Comparison of ENCODE assay signal across 7 mouse cellular contexts in genomic region chr8:116927880-116928279, GRCm38 (mm10). TPM values are rescaled to one million over a fixed set of nuclear protein-coding genes. Genes with fewer than 3 reads are reported as not detected.
DNase-seq lines count a peak whose midpoint lies in the region; ATAC-seq and TF ChIP-seq lines count a peak whose summit lies in the region.

No protein-coding gene starts in this region.

- no peaks in the 10 kb centered on the region for H3K36me3 ChIP-seq in lung, postnatal 0 days (ENCODE audit: insufficient read depth, low read length)
- H3K36me3 ChIP-seq in thymus, adult 2 months (ENCODE audit: control insufficient read depth, insufficient read depth, low read length) = peaks cover 8% of the 10 kb centered on the region; the same call in 1 of the 2 replicates

- TF ChIP-seq POLR2A in embryonic fibroblast, embryonic 13.5 days (IDR thresholded peaks at IDR 0.05; ENCODE audit: low read depth, low read length) = no peak
- TF ChIP-seq POLR2A in thymus, adult 2 months (IDR thresholded peaks at IDR 0.05; ENCODE audit: control insufficient read depth, extremely low read depth, insufficient read depth, low read length, poor library complexity) = no peak

- no peaks in the 10 kb centered on the region for H3K27me3 ChIP-seq in Patski
- H3K27me3 ChIP-seq in lung, postnatal 0 days (replicated peaks; ENCODE audit: insufficient read depth, low read length) = no peaks in the 10 kb centered on the region
- no peaks in the 10 kb centered on the region for H3K27me3 ChIP-seq in thymus, adult 2 months (ENCODE audit: control insufficient read depth, insufficient read depth, low read length)

- no peaks in the 10 kb centered on the region for H3K4me1 ChIP-seq in embryonic fibroblast, embryonic 13.5 days (ENCODE audit: control insufficient read depth, insufficient read depth, low read length)
- H3K4me1 ChIP-seq in lung, postnatal 0 days (ENCODE audit: insufficient read depth, low read depth, low read length) = no peaks in the 10 kb centered on the region
- peaks cover 11% of the 10 kb centered on the region for H3K4me1 ChIP-seq in thymus, adult 2 months (replicated peaks; ENCODE audit: control insufficient read depth, insufficient read depth, low read length)

- DNase-seq in layer of hippocampus, adult 2 months (ENCODE audit: low spot score in 2 of 2) = no peak
- no peak for DNase-seq in layer of hippocampus, postnatal 10 days (ENCODE audit: low spot score in 2 of 2)
- DNase-seq in Patski (ENCODE audit: low read depth, low spot score) = no peak
- peak; percentile 37 for DNase-seq in lung, postnatal 0 days (ENCODE audit: low spot score)
- peak; percentile 73 for DNase-seq in thymus, adult 2 months
- DNase-seq in heart, adult 18-20 months = no peak

- in situ Hi-C loops in Patski (cut with MboI; ENCODE audit: low pct_unique_long_range_greater_than_20kb) = loop anchor here (10.0 kb wide), 1 partner anchor 547 kb away; no protein-coding TSS in a partner anchor

- no peak overlapping the region for H3K4me3 ChIP-seq in layer of hippocampus, adult 2 months
- no peak overlapping the region for H3K4me3 ChIP-seq in embryonic fibroblast, embryonic 13.5 days (ENCODE audit: insufficient read depth, low read length)
- no peak overlapping the region for H3K4me3 ChIP-seq in lung, postnatal 0 days (ENCODE audit: low read depth, low read length)
- no peak overlapping the region for H3K4me3 ChIP-seq in thymus, adult 2 months (ENCODE audit: control insufficient read depth, insufficient read depth, low read length)

- no peak overlapping the region for H3K27ac ChIP-seq in layer of hippocampus, adult 2 months
- H3K27ac ChIP-seq in embryonic fibroblast, embryonic 13.5 days (ENCODE audit: insufficient read depth, low read length) = no peak overlapping the region
- H3K27ac ChIP-seq in lung, postnatal 0 days (ENCODE audit: low read length) = no peak overlapping the region
- no peak overlapping the region for H3K27ac ChIP-seq in thymus, adult 2 months (ENCODE audit: control insufficient read depth, insufficient read depth, low read length)

- no peaks in the 10 kb centered on the region for H3K9me3 ChIP-seq in lung, postnatal 0 days (ENCODE audit: low read length)

- POLR2A ChIA-PET in Patski (lab: Charles Lee) = no interaction called here

- no peak for TF ChIP-seq EP300 in lung, postnatal 0 days (IDR thresholded peaks at IDR 0.05)

- H3K4me2 ChIP-seq in lung, postnatal 0 days (replicated peaks; ENCODE audit: low read depth, low read length) = no peak overlapping the region

- ATAC-seq in Patski = peak; percentile 51
- peak; percentile 47 for ATAC-seq in lung, postnatal 0 days

- CTCF ChIA-PET in Patski (lab: Charles Lee) = interaction anchor here (0.9 to 1.9 kb wide), 2 partner anchors 8 to 15 kb away, joined by 3 to 6 read pairs; no protein-coding TSS in a partner anchor

- H3K9ac ChIP-seq in lung, postnatal 0 days (replicated peaks; ENCODE audit: low read depth) = no peak overlapping the region

- TF ChIP-seq CTCF in layer of hippocampus, adult 2 months (conservative IDR thresholded peaks at IDR 0.05) = peak; percentile 66
- no peak for TF ChIP-seq CTCF in Patski (IDR thresholded peaks at IDR 0.05)
- peak; percentile 60; the same call in 1 of the 2 replicates for TF ChIP-seq CTCF in embryonic fibroblast, embryonic 13.5 days (IDR thresholded peaks at IDR 0.05; ENCODE audit: borderline replicate concordance, insufficient read depth, low read length)
- peak; percentile 81 for TF ChIP-seq CTCF in lung, postnatal 0 days (IDR thresholded peaks at IDR 0.05)
- TF ChIP-seq CTCF in thymus, adult 2 months (IDR thresholded peaks at IDR 0.05; ENCODE audit: borderline replicate concordance, control insufficient read depth, extremely low read depth, insufficient read depth, low read length, poor library complexity) = peak; percentile 91

- 81% methylated on average over 9 of the region's 9 CpGs for WGBS in lung, postnatal 0 days
- 91% methylated on average over 9 of the region's 9 CpGs for WGBS in thymus, adult 2 months

RNA-seq across cellular contexts. Expression of gene Cenpn, which starts 6.3 kb away (rescaled TPM):
- total RNA-seq in layer of hippocampus, adult 2 months (2021) = 1 to 10 TPM; 1.5 to 1.7 TPM
- 1 to 10 TPM; 2.3 to 2.6 TPM for total RNA-seq in layer of hippocampus, postnatal 10 days (2021)
- 17.3 TPM for polyA plus RNA-seq in Patski (2021)
- polyA plus RNA-seq in embryonic fibroblast, embryonic 13.5 days (2011; ENCODE audit: insufficient read length, low read depth, missing spikeins) = 17.4 and 22.7 TPM in 2 replicates
- 2.7 and 3.7 TPM in 2 replicates for polyA plus RNA-seq in lung, postnatal 0 days (2015; fragmentation: Nextera tagmentation; extraction: Ambion mirVana)
- 20.5 and 22.7 TPM in 2 replicates for polyA plus RNA-seq in thymus, adult 2 months (2012; rRNA removed)
- under 1 TPM; 0.25 to 0.69 TPM for total RNA-seq in heart, adult 18-20 months (2021)

RNA-seq across cellular contexts. Expression of gene Cmc2, which starts 6.6 kb away (rescaled TPM):
- 10 to 100 TPM; 11.9 to 13.5 TPM for total RNA-seq in layer of hippocampus, adult 2 months (2021)
- total RNA-seq in layer of hippocampus, postnatal 10 days (2021) = 10 to 100 TPM; 11.8 to 12.5 TPM
- polyA plus RNA-seq in Patski (2021) = 42.4 TPM
- polyA plus RNA-seq in embryonic fibroblast, embryonic 13.5 days (2011; ENCODE audit: insufficient read length, low read depth, missing spikeins) = 14.4 and 23.8 TPM in 2 replicates
- 28.6 and 36.6 TPM in 2 replicates for polyA plus RNA-seq in lung, postnatal 0 days (2015; fragmentation: Nextera tagmentation; extraction: Ambion mirVana)
- 16.2 and 18.9 TPM in 2 replicates for polyA plus RNA-seq in thymus, adult 2 months (2012; rRNA removed)
- 10 to 100 TPM; 70.9 to 92.4 TPM for total RNA-seq in heart, adult 18-20 months (2021)

RNA-seq across cellular contexts. Expression of gene Atmin, which starts 15.3 kb away (rescaled TPM):
- total RNA-seq in layer of hippocampus, adult 2 months (2021) = 10 to 100 TPM; 41.6 to 42.2 TPM
- 10 to 100 TPM; 31.3 to 32.6 TPM for total RNA-seq in layer of hippocampus, postnatal 10 days (2021)
- 15.9 TPM for polyA plus RNA-seq in Patski (2021)
- polyA plus RNA-seq in embryonic fibroblast, embryonic 13.5 days (2011; ENCODE audit: insufficient read length, low read depth, missing spikeins) = 11.0 TPM in 2 replicates
- 8.7 and 9.7 TPM in 2 replicates for polyA plus RNA-seq in lung, postnatal 0 days (2015; fragmentation: Nextera tagmentation; extraction: Ambion mirVana)
- polyA plus RNA-seq in thymus, adult 2 months (2012; rRNA removed) = 20.8 and 28.0 TPM in 2 replicates
- 10 to 100 TPM; 15.5 to 16.2 TPM for total RNA-seq in heart, adult 18-20 months (2021)

RNA-seq across cellular contexts. Expression of gene 1700030J22Rik, which starts 50.9 kb away (rescaled TPM):
- total RNA-seq in layer of hippocampus, adult 2 months (2021) = 1 to 10 TPM; 6.9 to 7.5 TPM
- 10 to 100 TPM; 10.2 TPM for total RNA-seq in layer of hippocampus, postnatal 10 days (2021)
- polyA plus RNA-seq in Patski (2021) = 4.6 TPM
- 0.61 and 0.97 TPM in 2 replicates for polyA plus RNA-seq in embryonic fibroblast, embryonic 13.5 days (2011; ENCODE audit: insufficient read length, low read depth, missing spikeins)
- polyA plus RNA-seq in lung, postnatal 0 days (2015; fragmentation: Nextera tagmentation; extraction: Ambion mirVana) = 2.6 TPM in 2 replicates
- 0.53 and 0.55 TPM in 2 replicates for polyA plus RNA-seq in thymus, adult 2 months (2012; rRNA removed)
- under 1 TPM; 0.42 to 0.49 TPM for total RNA-seq in heart, adult 18-20 months (2021)

Comparison
In these comparisons a context has a peak if more than half of its experiments do, and no peak if none do; other contexts are left out.
1. DNase-seq: peak in lung, postnatal 0 days (single experiment) and thymus, adult 2 months (single experiment); none in layer of hippocampus, adult 2 months (0 of 2), layer of hippocampus, postnatal 10 days (0 of 2), Patski (single experiment) and heart, adult 18-20 months (0 of 2).